Mouse (Mus musculus) CD4-positive, CD25-positive, alpha-beta regulatory T cell, adult 4 months (primary cell): Measurements from ENCODE around the gene Serpina3k. TPM values are rescaled to one million over a fixed set of nuclear protein-coding genes. Genes with fewer than 3 reads are reported as not detected.
A peak's percentile ranks its signal among the peaks of the same experiment; 100 is the strongest.
"Not testable (repeated sequence)": the region's sequence is repeated elsewhere in the genome, so short reads cannot be mapped to it uniquely, and the experiment has no call there.

Source experiments
- ATAC-seq: one replicate; pipeline ENCODE4 v1.8.0; 2017
- polyA plus RNA-seq, 2 experiments: library from polyadenylated mRNA; unstranded; fragments of 100-300 nt; shearing (Covaris generic); gene quantifications; one replicate each; pipeline ENCODE4 v1.2.1; 2017

Gene Serpina3k
- polyA plus RNA-seq: not detected

GRCm38 (mm10) chr12:104338226-104338625 is at the start of gene Serpina3k, which contains the start of gene Serpina3m:
Serpina3k (plus strand) TSS chr12:104338486.
Serpina3m (plus strand) TSS chr12:104338486.
- not testable (repeated sequence) for ATAC-seq

GRCm38 (mm10) chr12:104289872-104290271 is 48.4 kb upstream of the Serpina3k start:
- ATAC-seq: peak; percentile 71

GRCm38 (mm10) chr12:104293963-104294362 is 44.3 kb upstream of the Serpina3k start:
- no peak for ATAC-seq

- no peak for ATAC-seq
Observed at GRCm38 (mm10) chr12:104298049-104298448, 40.2 kb upstream of the Serpina3k start.

- ATAC-seq: peak; percentile 61
Observed at GRCm38 (mm10) chr12:104305991-104306390, 32.3 kb upstream of the Serpina3k start.

- no peak for ATAC-seq
Observed at GRCm38 (mm10) chr12:104314253-104314652, 24.0 kb upstream of the Serpina3k start, which contains the start of gene Serpina3j. Serpina3j (plus strand) TSS chr12:104314553.

GRCm38 (mm10) chr12:104322454-104322853 is 15.8 kb upstream of the Serpina3k start:
- no peak for ATAC-seq

GRCm38 (mm10) chr12:104331701-104332100 is 6.6 kb upstream of the Serpina3k start:
- ATAC-seq: no peak

GRCm38 (mm10) chr12:104336873-104337272 is 1.4 kb upstream of the Serpina3k start:
- not testable (repeated sequence) for ATAC-seq

- ATAC-seq: no peak
Observed at GRCm38 (mm10) chr12:104338705-104339104, 419 bp downstream of the Serpina3k start.

- not testable (repeated sequence) for ATAC-seq
Observed at GRCm38 (mm10) chr12:104342489-104342888, 4.2 kb downstream of the Serpina3k start.

- ATAC-seq: no peak
Observed at GRCm38 (mm10) chr12:104345181-104345580, 6.9 kb downstream of the Serpina3k start.

GRCm38 (mm10) chr12:104345707-104346106 is 7.4 kb downstream of the Serpina3k start:
- ATAC-seq: no peak

GRCm38 (mm10) chr12:104347091-104347490 is 8.8 kb downstream of the Serpina3k start:
- ATAC-seq: no peak

- not testable (repeated sequence) for ATAC-seq
Observed at GRCm38 (mm10) chr12:104351812-104352211, 13.5 kb downstream of the Serpina3k start.

GRCm38 (mm10) chr12:104356006-104356405 is 17.7 kb downstream of the Serpina3k start:
- no peak for ATAC-seq

GRCm38 (mm10) chr12:104369986-104370385 is 31.7 kb downstream of the Serpina3k start:
- no peak for ATAC-seq

GRCm38 (mm10) chr12:104377179-104377578 is 38.9 kb downstream of the Serpina3k start:
- ATAC-seq: not testable (repeated sequence)

- ATAC-seq: not testable (repeated sequence)
Observed at GRCm38 (mm10) chr12:104378351-104378750, 40.1 kb downstream of the Serpina3k start.

GRCm38 (mm10) chr12:104378815-104379214 is 40.5 kb downstream of the Serpina3k start:
- not testable (repeated sequence) for ATAC-seq

- ATAC-seq: no peak
Observed at GRCm38 (mm10) chr12:104379856-104380255, 41.6 kb downstream of the Serpina3k start.

- not testable (repeated sequence) for ATAC-seq
Observed at GRCm38 (mm10) chr12:104381071-104381604, 42.9 kb downstream of the Serpina3k start.

GRCm38 (mm10) chr12:104385987-104386386 is 47.7 kb downstream of the Serpina3k start:
- not testable (repeated sequence) for ATAC-seq

GRCm38 (mm10) chr12:104386878-104387277 is 48.6 kb downstream of the Serpina3k start:
- not testable (repeated sequence) for ATAC-seq

- no peak for ATAC-seq
Observed at GRCm38 (mm10) chr12:104388477-104388876, 50.2 kb downstream of the Serpina3k start.
